Mouse (Mus musculus): ENCODE measurements around the gene Slc36a3.
"Not testable (repeated sequence)": the region's sequence is repeated elsewhere in the genome, so short reads cannot be mapped to it uniquely, and the experiment has no call there.

Slc36a3 gene

GRCm38 (mm10) chr11:55148461-55148860 is 3.0 kb downstream of the Slc36a3 start:
- in situ Hi-C loops (cut with MboI; ENCODE audit: unreplicated experiment in 2 of 2), result no loop called here

- in situ Hi-C loops (cut with MboI; ENCODE audit: unreplicated experiment in 2 of 2), result no loop called here
Observed at GRCm38 (mm10) chr11:55147423-55147822, 4.1 kb downstream of the Slc36a3 start.

- in situ Hi-C loops (cut with MboI; ENCODE audit: unreplicated experiment in 2 of 2), result no loop called here
Observed at GRCm38 (mm10) chr11:55146855-55147254, 4.7 kb downstream of the Slc36a3 start.

GRCm38 (mm10) chr11:55144011-55144410 is 7.5 kb downstream of the Slc36a3 start:
- in situ Hi-C loops (cut with MboI; ENCODE audit: unreplicated experiment in 2 of 2), result no loop called here

GRCm38 (mm10) chr11:55141502-55141901 is 10.0 kb downstream of the Slc36a3 start:
- in situ Hi-C loops (cut with MboI; ENCODE audit: unreplicated experiment in 2 of 2), result no loop called here

GRCm38 (mm10) chr11:55137646-55138045 is 13.9 kb downstream of the Slc36a3 start:
- in situ Hi-C loops (cut with MboI; ENCODE audit: unreplicated experiment in 2 of 2), result no loop called here

GRCm38 (mm10) chr11:55136770-55137547 is 14.5 kb downstream of the Slc36a3 start:
- in situ Hi-C loops (cut with MboI; ENCODE audit: unreplicated experiment in 2 of 2), result no loop called here

- in situ Hi-C loops (cut with MboI; ENCODE audit: unreplicated experiment in 2 of 2), result no loop called here
Observed at GRCm38 (mm10) chr11:55134871-55135270, 16.6 kb downstream of the Slc36a3 start.

GRCm38 (mm10) chr11:55134407-55134806 is 17.1 kb downstream of the Slc36a3 start:
- in situ Hi-C loops (cut with MboI; ENCODE audit: unreplicated experiment in 2 of 2), result no loop called here

- in situ Hi-C loops (cut with MboI; ENCODE audit: unreplicated experiment in 2 of 2), result no loop called here
Observed at GRCm38 (mm10) chr11:55133204-55133603, 18.3 kb downstream of the Slc36a3 start.

- in situ Hi-C loops (cut with MboI; ENCODE audit: unreplicated experiment in 2 of 2), result no loop called here
Observed at GRCm38 (mm10) chr11:55131946-55132345, 19.6 kb downstream of the Slc36a3 start.

GRCm38 (mm10) chr11:55131077-55131742 is 20.3 kb downstream of the Slc36a3 start:
- in situ Hi-C loops (cut with MboI; ENCODE audit: unreplicated experiment in 2 of 2), result no loop called here

- in situ Hi-C loops (cut with MboI; ENCODE audit: unreplicated experiment in 2 of 2), result no loop called here
Observed at GRCm38 (mm10) chr11:55128411-55128810, 23.1 kb downstream of the Slc36a3 start.

GRCm38 (mm10) chr11:55127937-55128336 is 23.6 kb downstream of the Slc36a3 start:
- in situ Hi-C loops (cut with MboI; ENCODE audit: unreplicated experiment in 2 of 2), result no loop called here

GRCm38 (mm10) chr11:55126663-55127062 is 24.8 kb downstream of the Slc36a3 start:
- in situ Hi-C loops (cut with MboI; ENCODE audit: unreplicated experiment in 2 of 2), result no loop called here

GRCm38 (mm10) chr11:55121430-55121829 is 30.1 kb downstream of the Slc36a3 start:
- in situ Hi-C loops (cut with MboI; ENCODE audit: unreplicated experiment in 2 of 2), result no loop called here

- in situ Hi-C loops (cut with MboI; ENCODE audit: unreplicated experiment in 2 of 2), result no loop called here
Observed at GRCm38 (mm10) chr11:55120821-55121271, 30.7 kb downstream of the Slc36a3 start.

- in situ Hi-C loops (cut with MboI; ENCODE audit: unreplicated experiment in 2 of 2), result no loop called here
Observed at GRCm38 (mm10) chr11:55120279-55120678, 31.2 kb downstream of the Slc36a3 start.

- in situ Hi-C loops (cut with MboI; ENCODE audit: unreplicated experiment in 2 of 2), result no loop called here
Observed at GRCm38 (mm10) chr11:55117031-55117430, 34.5 kb downstream of the Slc36a3 start.

GRCm38 (mm10) chr11:55116004-55116403 is 35.5 kb downstream of the Slc36a3 start:
- in situ Hi-C loops (cut with MboI; ENCODE audit: unreplicated experiment in 2 of 2), result no loop called here

- in situ Hi-C loops (cut with MboI; ENCODE audit: unreplicated experiment in 2 of 2), result no loop called here
Observed at GRCm38 (mm10) chr11:55114291-55114690, 37.2 kb downstream of the Slc36a3 start.

- in situ Hi-C loops (cut with MboI; ENCODE audit: unreplicated experiment in 2 of 2), result not testable (repeated sequence)
Observed at GRCm38 (mm10) chr11:55113861-55114250, 37.7 kb downstream of the Slc36a3 start.
